Mouse (Mus musculus): Measurements from ENCODE around the gene Fam78b.

GRCm38 (mm10) chr1:167057543-167057942 is 56.3 kb downstream of the Fam78b start:
- TF ChIP-seq TAL1 (IDR thresholded peaks at IDR 0.05; ENCODE audit: low read length) (no peak), GATA1 (IDR thresholded peaks at IDR 0.05; ENCODE audit: low read length) (no peak)

All from erythroblast, embryonic 14.5 days (primary cell).